Mouse (Mus musculus) liver, adult 2 months (tissue): ENCODE measurements around the gene Pptc7. TPM values are rescaled to one million over a fixed set of nuclear protein-coding genes. Genes with fewer than 3 reads are reported as not detected.

Source experiments
- DNase-seq: peaks from one replicate; pipeline ENCODE4 v3.0.0-alpha.2; 2011; ENCODE audit warnings: low read depth, low spot score; ENCODE audit errors: extremely low read depth
- H3K27ac ChIP-seq: fragments of 200-500 bp; replicated peaks from 2 replicates; pipeline ENCODE4 v1.5.1; 2012; ENCODE audit warnings: low read depth, mild to moderate bottlenecking, control low read depth, inconsistent platforms, low read length; ENCODE audit not compliant: insufficient read depth
- H3K27me3 ChIP-seq: fragments of 200-500 bp; 2 replicates; pipeline ENCODE4 v1.6.1; 2012; ENCODE audit warnings: mild to moderate bottlenecking, moderate library complexity, low read length, inconsistent platforms; ENCODE audit not compliant: control insufficient read depth, insufficient read depth
- H3K36me3 ChIP-seq: fragments of 200-500 bp; 2 replicates; pipeline ENCODE4 v1.6.1; 2012; ENCODE audit warnings: low read length, inconsistent platforms; ENCODE audit not compliant: control insufficient read depth, insufficient read depth
- H3K4me1 ChIP-seq: fragments of 200-500 bp; 2 replicates; pipeline ENCODE4 v1.6.1; 2011; ENCODE audit warnings: low read length; ENCODE audit not compliant: control insufficient read depth, insufficient read depth
- H3K4me3 ChIP-seq: fragments of 200-500 bp; 2 replicates; pipeline ENCODE4 v1.5.1; 2011; ENCODE audit warnings: low read depth, mild to moderate bottlenecking, control low read depth, low read length, moderate library complexity; ENCODE audit not compliant: insufficient read depth
- H3K79me2 ChIP-seq: fragments of 200-500 bp; 2 replicates; pipeline ENCODE4 v1.6.1; 2012; ENCODE audit warnings: inconsistent platforms, mild to moderate bottlenecking, low read length, moderate library complexity; ENCODE audit not compliant: control insufficient read depth, insufficient read depth
- H3K9ac ChIP-seq: fragments of 200-500 bp; 2 replicates; pipeline ENCODE4 v1.6.1; 2012; ENCODE audit warnings: low read depth, mild to moderate bottlenecking, control low read depth, inconsistent platforms, low read length
- CTCF ChIP-seq: fragments of 200-500 bp; IDR thresholded peaks from 2 replicates; pipeline ENCODE4 v1.5.1; 2011; ENCODE audit warnings: low read depth, low read length, control low read depth
- POLR2A ChIP-seq: fragments of 200-500 bp; IDR thresholded peaks from 2 replicates; pipeline ENCODE4 v1.6.1; 2011; ENCODE audit warnings: low read length, control low read depth; ENCODE audit not compliant: insufficient read depth; ENCODE audit errors: extremely low read depth
- WGBS: fragments of 180-500 bp; shearing (Covaris S2); methylation state at CpG from one replicate; pipeline ENCODE4 v1.1.7; 2018; 5-methylcytosine and 5-hydroxymethylcytosine counted together
- polyA plus RNA-seq: library from polyadenylated mRNA; depleted of rRNA; stranded (reverse); fragments of >200 nt; gene quantifications from 2 replicates; pipeline ENCODE4 v1.2.3, GENCODE M21; 2012
- total RNA-seq: library from RNA; depleted of rRNA; stranded (reverse); fragments of >200 nt; gene quantifications from 2 replicates; pipeline ENCODE4 v1.2.3, GENCODE M21; 2014

Gene Pptc7
- total and polyA plus RNA-seq, 2 experiments = 8.7 to 17.6 TPM

GRCm38 (mm10) chr5:122242521-122243123 is 41.5 kb upstream of the Pptc7 start:
- no peak for TF ChIP-seq POLR2A
- TF ChIP-seq CTCF = no peak
- H3K4me3 ChIP-seq = no peak overlapping the region
- H3K4me1 ChIP-seq = no peaks in the 10 kb centered on the region
- no peak overlapping the region for H3K27ac ChIP-seq
- 77% methylated on average over 6 of the region's 6 CpGs for WGBS
- no peaks in the 10 kb centered on the region for H3K79me2 ChIP-seq
- H3K9ac ChIP-seq = no peak overlapping the region
- no peaks in the 10 kb centered on the region for H3K36me3 ChIP-seq
- no peaks in the 10 kb centered on the region for H3K27me3 ChIP-seq
- DNase-seq = no peak

GRCm38 (mm10) chr5:122243781-122244523 is 40.2 kb upstream of the Pptc7 start:
- DNase-seq = no peak
- 94% methylated on average over 17 of the region's 17 CpGs for WGBS
- no peak for TF ChIP-seq POLR2A
- TF ChIP-seq CTCF = no peak
- Histone ChIP-seq H3K27ac (no peak overlapping the region), H3K79me2 (no peaks in the 10 kb centered on the region), H3K4me3 (no peak overlapping the region), H3K4me1 (no peaks in the 10 kb centered on the region), H3K27me3 (no peaks in the 10 kb centered on the region), H3K36me3 (no peaks in the 10 kb centered on the region), H3K9ac (no peak overlapping the region)

- Histone ChIP-seq H3K4me1 (no peaks in the 10 kb centered on the region), H3K79me2 (no peaks in the 10 kb centered on the region), H3K27ac (no peak overlapping the region), H3K27me3 (no peaks in the 10 kb centered on the region), H3K36me3 (no peaks in the 10 kb centered on the region), H3K4me3 (no peak overlapping the region), H3K9ac (no peak overlapping the region)
- no peak for DNase-seq
- no peak for TF ChIP-seq POLR2A
- no peak for TF ChIP-seq CTCF
- WGBS = 58% methylated on average over 3 of the region's 3 CpGs
These were observed 39.0 kb upstream of the Pptc7 start for GRCm38 (mm10) chr5:122245186-122245585.

- no peaks in the 10 kb centered on the region for H3K79me2 ChIP-seq
- no peak for DNase-seq
- no peaks in the 10 kb centered on the region for H3K36me3 ChIP-seq
- WGBS = 92% methylated on average over 10 of the region's 10 CpGs
- H3K4me1 ChIP-seq = no peaks in the 10 kb centered on the region
- TF ChIP-seq CTCF (no peak), POLR2A (no peak)
- no peak overlapping the region for H3K9ac ChIP-seq
- no peak overlapping the region for H3K4me3 ChIP-seq
- no peak overlapping the region for H3K27ac ChIP-seq
- no peaks in the 10 kb centered on the region for H3K27me3 ChIP-seq
These were observed 37.5 kb upstream of the Pptc7 start for GRCm38 (mm10) chr5:122246547-122247167.

- WGBS = 94% methylated on average over 11 of the region's 11 CpGs
- Histone ChIP-seq H3K9ac (no peak overlapping the region), H3K36me3 (no peaks in the 10 kb centered on the region), H3K4me1 (no peaks in the 10 kb centered on the region), H3K79me2 (no peaks in the 10 kb centered on the region), H3K27me3 (no peaks in the 10 kb centered on the region), H3K4me3 (no peak overlapping the region), H3K27ac (no peak overlapping the region)
- no peak for TF ChIP-seq POLR2A
- no peak for DNase-seq
These were observed 36.6 kb upstream of the Pptc7 start for GRCm38 (mm10) chr5:122247529-122247928.

- no peak for DNase-seq
- TF ChIP-seq CTCF (no peak), POLR2A (no peak)
- Histone ChIP-seq H3K4me3 (no peak overlapping the region), H3K79me2 (no peaks in the 10 kb centered on the region), H3K27ac (no peak overlapping the region), H3K27me3 (no peaks in the 10 kb centered on the region), H3K4me1 (no peaks in the 10 kb centered on the region), H3K9ac (no peak overlapping the region), H3K36me3 (no peaks in the 10 kb centered on the region)
- 97% methylated on average over 7 of the region's 7 CpGs for WGBS
These were observed 36.2 kb upstream of the Pptc7 start for GRCm38 (mm10) chr5:122247934-122248333.
